Mouse (Mus musculus): ENCODE measurements around the gene Ltbp1.

DNA sequence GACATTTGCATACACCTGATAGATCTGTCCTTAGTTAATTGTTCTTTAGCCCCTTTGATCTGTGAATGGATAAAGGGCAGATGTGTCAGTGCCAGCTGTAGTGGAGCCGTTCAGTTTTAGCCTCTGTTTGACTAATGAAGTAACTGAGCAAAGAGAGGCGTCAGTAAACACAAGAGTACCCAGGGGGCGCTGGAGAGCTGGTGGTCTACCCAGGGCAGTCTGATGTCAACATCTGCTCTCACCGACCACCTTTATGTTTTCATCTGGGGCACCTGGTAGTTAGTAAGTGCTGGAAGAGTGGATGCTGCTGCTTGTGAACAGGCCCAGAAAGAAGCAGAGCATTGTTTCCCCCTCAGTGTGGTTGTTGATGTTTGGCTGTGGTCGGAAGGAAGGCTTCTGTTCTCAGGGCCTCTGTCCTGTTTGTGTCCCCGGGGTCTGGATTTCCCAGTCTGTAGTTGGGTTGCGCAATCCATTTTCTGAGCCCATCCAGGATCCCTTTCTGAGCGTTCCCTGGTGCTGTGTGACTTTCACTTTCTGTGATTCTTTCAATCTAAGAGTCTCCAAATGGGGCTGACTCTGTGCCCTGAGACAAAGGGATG is 123.1 kb downstream of the Ltbp1 start:
- no peak for TF ChIP-seq POLR2A (IDR thresholded peaks at IDR 0.05; ENCODE audit: insufficient read depth, low read depth, low read length)
- TF ChIP-seq CTCF (IDR thresholded peaks at IDR 0.05) = peak; percentile 61
